Mouse (Mus musculus) c-Kit-positive CD71-positive TER-119-positive erythroid progenitor cells, embryonic 14.5 days (primary cell): ENCODE results near the gene Gabrg3.

Source experiments
- DNase-seq: peaks from one replicate; pipeline ENCODE4 v3.0.0-alpha.2; 2013; ENCODE audit warnings: low spot score

Gene Gabrg3

DNA sequence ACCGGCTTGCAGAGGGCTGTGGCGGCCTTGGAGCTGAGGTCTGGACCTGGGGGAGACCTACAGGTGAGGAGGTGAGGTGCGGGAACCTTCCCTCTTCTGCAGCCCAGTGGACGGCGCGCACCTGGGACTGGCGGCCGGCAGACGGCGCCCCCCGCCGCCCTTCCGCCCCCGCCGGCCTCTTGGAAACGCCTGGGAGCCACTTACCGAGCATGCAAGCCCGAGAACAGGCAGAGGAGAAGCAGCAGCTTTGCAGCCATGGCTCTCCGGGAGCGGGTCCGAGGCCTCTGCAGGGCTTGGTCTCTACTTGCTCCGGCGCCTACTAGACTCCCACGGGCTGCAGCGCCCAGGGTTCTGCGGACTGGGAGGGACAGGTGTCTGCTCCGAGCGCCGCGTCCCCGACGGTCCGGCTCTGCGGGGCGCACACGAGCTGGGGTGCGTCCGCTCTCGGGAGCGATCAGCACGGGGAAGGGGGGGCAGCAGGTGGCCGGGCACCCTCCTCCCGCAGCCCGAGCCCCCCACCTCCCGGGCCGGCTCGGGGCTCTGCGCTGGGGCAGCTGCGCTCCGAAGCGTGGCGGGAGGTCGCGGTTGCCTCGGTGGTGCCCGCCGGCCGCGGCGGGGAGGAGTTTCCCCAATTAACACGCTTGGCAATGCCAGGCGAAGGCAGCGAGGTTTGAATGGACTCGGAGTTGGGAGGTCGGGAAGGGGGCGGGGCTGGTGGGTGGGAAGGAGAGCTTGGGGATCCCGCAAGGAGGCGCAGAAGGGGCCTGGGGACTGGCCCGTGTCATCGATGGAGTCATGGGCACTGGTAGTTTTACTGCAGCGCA, at the start of gene Gabrg3:
Gene Gabrg3 (minus strand): TSS at position 672 of the 824 bp plus-strand sequence.
- no peak for DNase-seq

DNA sequence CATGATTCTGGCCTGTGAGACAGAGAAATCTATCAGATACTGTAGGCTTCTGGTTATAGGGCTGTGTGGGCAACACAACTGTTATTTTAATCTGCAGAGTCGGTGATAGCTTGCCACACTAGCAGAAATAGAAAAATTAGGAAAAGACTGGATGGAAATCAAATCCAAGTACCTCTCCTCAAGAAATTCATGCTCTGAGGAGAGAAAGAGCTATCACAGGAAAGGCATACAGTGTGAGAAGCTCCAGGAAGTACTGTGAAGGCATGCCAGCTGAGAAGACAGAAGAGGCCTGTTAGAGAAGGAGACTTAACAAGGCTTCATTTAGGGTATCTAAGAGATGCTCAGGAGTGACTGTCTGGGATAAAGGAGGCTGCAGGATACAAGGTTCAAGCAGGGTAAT, 35.7 kb upstream of the Gabrg3 start:
- DNase-seq, result no peak

DNA sequence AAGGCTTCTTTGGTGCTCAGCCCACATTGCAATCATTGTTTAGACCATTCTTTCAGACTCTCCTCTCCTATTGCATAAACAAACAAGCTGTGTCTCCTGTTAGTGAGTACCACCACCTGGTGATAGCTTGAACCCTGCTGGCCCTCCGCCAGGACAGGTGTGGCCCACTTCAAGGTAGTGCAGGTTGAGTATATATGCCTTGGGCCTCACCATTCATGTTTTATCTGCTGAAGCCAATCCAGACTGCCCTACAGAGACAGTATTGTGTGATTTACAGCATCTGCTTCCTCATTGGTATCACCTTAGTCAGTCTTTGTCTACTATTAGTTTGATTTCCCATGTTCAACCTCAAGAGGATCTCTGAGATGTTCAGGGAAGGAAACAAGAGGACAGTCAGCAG, 34.1 kb upstream of the Gabrg3 start:
- no peak for DNase-seq

DNA sequence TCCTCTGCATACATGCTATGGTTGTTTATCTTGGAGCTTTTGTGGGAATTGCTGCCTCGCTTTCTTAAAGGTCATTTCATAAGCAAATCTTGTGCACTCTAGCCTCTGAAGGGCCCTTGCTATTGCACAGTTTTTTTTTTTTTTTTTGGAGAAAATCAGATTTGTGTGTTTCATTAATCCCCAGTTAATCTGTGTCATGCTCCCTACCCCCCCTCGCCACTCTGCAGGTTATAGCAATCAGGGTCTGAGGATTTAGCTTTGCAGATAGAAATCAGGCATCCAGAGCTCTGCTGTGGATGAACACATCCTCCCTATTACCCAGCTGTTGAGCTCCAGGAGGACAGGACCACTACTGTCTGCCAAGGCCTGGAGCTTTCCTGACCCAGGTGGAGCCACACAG, 32.4 kb upstream of the Gabrg3 start, which contains the start of gene Gabrb3:
Gene Gabrb3 (plus strand): TSS at position 301 of the 400 bp plus-strand sequence.
- no peak for DNase-seq

DNA sequence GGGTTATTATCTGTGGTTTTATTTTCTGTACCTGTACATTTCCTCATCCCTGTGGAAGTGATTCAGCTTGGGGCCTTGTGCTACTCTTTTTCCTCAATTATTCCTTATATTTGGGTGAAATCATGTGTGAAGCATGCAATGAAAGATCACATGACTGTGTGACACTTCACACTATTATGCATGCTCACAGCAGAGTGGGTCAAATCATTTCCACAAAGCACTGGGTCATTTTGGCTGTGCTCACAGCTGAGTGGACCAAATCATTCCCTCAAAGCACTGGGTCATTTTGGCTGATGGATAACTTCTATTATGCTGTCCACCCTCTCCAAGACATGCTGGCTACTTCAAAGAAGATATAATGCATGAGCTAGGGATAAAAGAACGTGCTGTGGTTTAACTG, 25.9 kb upstream of the Gabrg3 start:
- DNase-seq, result no peak

DNA sequence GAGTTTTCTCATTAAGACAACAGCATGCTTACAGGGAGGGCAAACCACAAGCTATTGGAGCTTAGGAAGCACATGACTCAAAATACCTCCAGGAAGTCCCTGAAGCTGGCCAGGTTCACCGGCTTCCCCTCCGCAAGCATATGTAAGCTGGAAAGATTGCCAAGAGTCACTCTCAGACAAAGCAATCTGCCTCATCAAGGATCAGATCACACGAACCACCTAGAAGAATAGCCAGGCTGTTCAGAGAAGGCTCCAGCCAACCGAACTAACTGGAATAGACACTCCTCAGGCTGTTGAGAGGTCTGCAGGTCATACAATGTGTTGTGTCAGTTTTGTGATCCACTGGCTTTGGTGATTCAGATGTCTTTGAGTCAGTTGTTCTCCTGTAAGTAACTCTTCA, 24.2 kb upstream of the Gabrg3 start:
- no peak for DNase-seq

DNA sequence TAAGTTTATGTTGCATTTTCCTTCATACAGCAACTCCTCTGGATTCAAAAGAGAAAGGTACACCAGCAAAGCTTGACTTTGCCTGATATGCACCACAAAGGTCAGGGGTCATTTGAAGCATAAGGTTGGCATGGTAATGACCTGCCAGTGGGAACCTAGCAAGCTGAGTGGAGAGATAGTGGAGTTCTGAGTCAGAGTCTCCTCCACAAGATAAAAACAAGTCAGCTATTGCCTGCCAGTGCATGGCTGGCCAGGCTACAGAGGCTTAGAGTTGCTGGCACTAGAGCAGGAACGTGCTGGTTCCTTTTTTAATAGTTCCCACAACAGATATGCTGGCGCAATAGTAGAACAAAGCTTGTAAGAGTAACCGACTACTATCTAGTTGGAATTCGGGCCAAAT, 6.6 kb upstream of the Gabrg3 start:
- DNase-seq, result no peak

DNA sequence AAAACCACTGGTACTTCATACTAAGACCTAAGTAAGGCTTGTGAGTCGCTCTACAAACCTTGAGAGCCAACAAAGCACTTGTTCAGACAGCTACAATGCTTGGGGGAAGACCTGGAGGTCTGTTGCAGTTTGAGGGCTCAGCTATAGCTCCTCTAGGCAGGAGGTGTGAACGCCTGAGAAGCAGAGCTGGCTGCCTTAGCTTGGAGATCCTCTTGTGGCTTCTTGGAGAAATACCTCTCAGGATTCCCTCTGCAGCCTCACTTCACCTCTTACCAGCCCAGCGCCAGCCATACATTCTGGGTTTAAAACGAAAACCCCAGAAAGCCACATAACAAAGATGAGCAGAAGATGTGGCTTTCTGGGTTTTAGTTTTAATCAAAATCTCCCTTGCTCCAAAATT, 3.1 kb upstream of the Gabrg3 start:
- no peak for DNase-seq

DNA sequence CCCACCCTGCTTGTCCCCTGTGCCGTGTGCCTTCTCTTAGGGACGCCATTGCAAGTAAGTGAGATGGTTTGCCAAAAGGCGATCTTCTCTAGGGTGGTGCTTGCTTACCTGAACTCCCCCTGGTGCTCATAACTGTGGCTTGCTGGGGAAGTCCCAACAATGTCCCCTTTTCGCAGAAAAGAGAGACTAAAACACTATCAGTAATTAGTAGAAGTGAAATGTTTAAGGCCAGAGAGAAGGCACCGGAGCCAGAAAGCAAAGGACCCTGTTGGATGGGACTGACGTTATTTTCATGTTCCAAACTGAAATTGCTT, 310 bp upstream of the Gabrg3 start:
- no peak for DNase-seq

DNA sequence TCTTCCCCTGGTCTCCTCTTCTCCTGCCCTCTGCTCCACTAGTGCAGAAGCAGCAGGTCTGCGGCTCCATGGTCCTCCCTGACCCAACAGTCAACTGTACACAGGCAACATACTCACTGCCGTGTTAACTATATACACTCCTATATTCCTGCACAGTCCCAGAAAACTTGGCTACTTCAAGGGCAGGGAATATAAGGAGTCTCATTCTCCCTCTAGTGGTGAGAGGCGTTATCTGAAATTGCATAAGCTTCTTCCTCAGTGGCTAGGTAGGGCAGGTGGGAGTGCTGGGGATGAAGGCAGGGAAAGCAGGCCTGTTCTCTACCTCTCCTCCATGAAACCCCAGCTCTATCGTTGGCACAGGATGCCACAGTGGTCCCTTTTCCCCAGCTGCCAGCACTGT, 2.9 kb downstream of the Gabrg3 start:
- no peak for DNase-seq

DNA sequence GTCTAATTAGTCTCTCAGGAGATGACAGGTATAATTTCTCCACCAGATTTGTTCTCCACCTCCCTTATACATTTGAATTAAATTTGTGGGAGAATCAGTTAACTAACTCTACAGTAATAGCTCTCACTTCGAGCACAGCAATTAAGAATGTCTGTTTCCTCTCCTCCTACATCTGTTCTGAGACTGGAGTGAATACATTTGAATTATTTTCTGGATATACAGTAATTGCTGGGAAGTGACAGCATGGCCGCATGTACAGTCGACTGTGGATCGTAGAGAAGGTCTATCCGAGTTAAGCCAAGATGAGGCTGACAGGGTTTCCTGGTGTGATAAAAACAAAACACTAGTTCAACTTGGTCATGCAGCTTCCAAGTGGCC, 21.0 kb downstream of the Gabrg3 start:
- no peak for DNase-seq

DNA sequence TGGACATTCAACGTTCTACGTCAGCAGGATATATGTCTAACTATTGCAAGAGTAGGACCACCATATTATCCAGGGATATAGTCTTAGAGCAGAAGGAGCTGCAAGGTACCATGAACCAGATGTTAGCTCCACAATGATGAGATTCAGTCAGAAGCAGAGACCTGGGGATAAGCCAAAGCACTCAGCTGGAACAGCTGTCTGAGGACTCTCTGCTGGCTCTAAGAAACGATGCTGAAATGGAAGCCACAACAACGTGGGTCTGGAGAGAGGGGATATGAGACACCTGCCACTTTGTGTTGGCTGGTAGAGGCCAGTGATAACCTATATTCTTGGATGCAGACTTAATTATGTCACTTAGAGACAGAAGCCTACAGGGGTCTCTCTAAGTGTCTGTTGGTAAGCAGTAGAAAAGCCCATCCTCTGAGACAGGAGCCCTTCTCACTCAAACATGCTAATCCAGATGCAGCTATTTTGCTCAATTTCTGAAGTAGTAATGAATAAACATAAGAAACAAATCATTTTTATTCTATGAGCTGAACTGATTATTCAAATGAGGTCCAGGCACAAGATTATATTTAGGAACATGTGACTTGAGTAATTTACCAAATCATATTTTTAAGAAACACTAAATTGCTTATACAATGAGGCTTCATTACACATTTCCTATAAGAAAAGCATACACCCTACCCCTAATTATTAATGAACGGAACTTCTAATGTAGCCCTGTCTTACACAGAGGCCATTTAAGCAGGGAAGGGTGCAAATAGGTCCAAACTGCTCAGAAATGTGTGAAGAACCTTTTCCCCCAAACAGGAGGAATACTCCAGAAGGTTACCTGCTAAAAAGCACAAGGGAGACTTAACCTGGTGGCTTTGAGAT, 21.6 kb downstream of the Gabrg3 start:
- no peak for DNase-seq

DNA sequence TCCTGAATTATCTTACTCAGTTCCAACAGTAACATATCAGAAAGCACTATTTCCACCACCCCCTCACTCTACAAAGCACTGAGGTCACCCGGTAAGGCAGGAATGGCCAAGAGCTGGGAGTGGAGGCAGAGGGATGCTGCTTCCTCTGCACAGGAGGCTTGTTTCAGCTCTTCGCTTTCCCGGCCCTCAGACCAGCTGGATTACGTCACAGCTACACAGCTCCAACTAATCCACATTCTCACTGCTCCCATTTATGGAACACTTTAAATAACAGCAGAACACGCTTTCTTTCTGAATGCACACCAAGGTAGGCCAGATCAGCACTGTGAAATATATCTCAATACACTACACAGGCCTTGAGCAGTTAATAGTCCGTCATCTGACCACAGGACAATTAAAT, 23.2 kb downstream of the Gabrg3 start:
- no peak for DNase-seq

DNA sequence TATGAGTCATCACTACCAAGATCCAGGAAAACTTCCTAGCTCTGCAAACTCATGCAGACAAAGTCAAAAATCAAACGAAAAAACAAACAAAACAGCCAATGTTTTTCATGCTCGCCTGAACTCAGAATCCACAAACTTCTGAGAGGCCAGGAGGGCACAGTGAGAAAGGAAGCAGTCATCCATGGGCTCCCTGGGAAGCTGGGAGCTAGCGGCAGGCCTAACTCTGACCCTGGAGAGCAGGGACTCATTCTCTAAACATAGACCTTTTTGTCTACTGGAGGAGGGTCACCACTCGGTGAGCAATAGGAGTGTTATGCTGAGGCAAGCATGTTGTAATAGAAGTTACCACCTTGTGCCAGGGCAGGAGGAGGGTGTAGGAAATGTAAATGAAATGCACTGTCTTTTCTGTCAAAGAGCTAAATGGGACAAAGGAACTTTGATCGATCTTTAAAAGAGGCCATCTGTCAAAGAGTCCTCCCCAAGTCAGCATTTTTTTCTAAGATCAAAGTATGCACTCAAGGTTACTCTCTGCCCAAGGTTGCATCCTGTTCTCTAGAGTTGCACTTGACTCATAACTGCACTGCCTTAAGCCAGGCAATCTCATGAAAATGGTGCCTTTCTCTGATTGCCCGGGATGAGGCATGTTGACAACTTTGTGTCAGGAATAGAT, 29.0 kb downstream of the Gabrg3 start:
- no peak for DNase-seq

DNA sequence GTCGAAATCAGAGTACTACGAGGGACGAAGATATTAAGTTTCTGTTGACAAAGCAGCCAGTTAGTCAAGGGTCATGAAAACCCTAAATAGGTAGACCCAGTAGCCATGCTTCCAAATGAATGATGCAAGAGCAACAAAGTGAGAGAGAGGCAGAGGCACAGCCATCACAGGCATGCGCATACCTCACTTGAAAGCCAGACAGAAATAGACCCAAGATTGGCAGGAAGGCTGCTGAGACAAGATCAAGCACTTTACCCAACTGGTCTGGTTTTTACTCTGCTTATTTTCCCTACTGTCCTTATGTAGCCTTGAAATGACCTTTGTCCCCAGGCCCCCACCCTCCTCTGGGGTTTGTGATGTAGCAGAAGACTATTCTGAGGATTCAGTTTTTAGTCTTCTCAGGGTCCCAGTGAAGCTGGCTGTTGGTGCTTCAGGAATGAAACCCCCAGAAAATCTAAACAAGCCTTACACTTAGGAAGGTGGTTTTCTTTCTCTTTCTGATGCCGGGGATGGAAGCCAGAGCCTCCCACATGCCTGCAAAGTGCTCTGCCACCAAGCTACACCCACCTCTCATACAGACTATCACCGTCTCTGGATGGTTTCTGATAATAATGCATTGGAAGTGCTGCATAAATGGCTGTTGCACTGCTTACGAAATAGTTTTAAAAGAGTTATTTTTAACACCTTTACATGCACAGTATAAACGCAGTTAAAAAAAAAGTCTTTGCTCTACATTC, 30.3 kb downstream of the Gabrg3 start:
- DNase-seq, result no peak

DNA sequence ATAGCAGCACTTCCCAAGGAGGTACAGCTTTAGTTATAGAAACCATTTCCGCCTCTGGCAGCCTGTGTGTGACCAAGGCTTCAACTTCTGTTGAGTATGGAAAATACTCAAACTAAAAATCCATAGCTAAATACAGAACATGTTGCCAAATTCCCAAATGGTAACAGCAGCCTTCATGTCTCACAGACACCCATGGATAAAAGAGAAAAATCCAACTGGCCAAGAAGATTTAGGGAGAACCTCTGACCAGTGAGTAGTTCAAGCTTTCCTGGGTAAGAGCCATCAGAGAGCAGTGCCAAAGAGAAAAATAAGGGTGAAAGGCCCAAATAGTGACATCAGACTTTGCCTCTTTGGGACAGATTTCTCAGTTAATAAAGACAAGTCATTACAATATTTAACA, 38.2 kb downstream of the Gabrg3 start:
- no peak for DNase-seq

DNA sequence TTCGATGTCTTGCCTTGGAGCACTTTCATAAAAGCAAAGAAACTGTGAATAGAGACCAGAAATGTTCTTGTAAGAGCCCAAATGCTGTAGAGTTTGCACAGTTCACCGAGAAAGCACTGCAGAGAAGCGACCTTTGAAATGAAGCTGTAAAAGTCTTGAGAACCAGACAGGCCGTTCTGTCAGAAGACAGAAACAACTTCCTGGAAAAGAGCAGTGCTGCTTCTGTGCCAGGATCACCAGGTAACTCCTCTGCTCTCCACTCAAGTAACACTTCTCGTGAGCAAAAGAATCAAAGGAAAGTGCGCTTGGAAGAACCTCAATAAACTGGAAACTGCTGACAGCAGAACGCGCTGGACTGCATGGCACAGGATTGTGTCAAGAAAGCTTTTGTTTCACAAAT, 45.1 kb downstream of the Gabrg3 start:
- DNase-seq, result no peak

DNA sequence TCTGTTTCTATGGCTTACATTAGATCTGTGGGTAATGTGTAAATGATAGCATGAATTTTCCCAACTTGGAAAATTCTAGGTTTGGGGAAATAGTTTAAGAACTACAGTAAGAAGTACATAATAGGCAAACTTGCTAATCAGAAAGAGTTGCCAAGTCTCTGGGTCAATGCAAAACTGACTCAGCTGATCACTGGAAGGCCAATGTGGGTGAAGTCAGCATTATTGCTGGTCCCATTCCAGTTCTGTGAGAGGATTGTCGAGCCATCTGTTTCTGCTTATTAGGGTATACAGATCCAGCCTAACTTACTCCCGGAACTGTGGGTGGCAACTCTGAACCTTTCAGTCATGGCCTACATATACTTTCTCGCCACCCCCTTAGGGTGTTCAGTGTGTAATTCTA, 55.8 kb downstream of the Gabrg3 start:
- no peak for DNase-seq

DNA sequence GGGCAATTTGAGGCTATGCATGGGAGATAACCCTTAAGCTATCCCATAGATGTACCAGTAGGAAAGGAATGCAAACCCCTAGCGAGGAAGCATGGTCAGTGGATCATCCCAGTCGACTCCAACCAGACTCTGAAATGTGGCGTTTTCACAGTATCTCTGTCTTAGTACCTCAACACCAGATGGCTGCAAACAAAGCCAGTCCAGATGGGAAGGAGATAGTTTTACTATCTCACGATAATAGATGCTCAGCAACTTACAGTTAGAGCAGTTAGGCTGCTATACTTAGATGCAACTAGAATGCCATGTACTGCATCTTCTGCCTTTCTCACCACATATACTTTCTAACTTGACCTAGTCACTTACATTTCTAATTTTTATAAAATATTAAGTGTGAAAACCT, 56.7 kb downstream of the Gabrg3 start:
- no peak for DNase-seq

DNA sequence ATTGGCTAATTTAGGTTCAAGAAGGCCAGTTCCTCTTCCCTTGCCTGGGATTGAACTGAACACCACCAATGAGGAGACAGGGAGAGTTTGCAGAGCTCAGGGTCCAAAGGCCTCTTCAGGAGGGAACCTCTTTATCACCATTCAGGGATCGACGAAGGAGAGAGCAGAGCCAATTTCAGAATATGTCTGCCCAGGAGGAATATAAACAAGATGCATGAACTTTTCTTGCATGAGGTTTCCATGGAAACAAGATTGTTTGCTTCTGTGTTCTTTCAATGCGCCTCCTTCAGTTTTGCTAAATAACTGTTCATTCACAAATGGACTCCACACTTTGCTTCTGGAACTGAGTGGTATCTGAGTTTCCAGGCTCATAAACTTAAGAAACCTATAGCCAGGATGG, 62.5 kb downstream of the Gabrg3 start:
- DNase-seq, result no peak

DNA sequence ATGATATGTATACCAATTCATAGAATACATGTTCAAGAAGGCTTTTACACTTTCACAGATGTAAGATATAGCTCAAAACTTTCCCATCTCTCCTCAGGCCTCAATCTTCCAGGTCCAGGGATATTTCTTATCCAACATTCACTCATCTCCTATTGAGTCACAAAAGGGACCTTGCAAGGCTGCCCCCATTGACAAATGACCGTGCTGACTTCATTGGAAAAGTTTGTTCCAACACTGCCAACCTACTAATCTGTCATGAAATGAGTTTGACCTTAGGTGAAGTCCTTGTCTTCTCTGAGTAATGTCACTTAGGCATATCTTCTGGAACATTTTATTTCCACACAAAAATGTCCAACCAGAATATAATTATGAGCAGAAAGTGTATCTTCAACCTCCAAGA, 64.9 kb downstream of the Gabrg3 start:
- no peak for DNase-seq

DNA sequence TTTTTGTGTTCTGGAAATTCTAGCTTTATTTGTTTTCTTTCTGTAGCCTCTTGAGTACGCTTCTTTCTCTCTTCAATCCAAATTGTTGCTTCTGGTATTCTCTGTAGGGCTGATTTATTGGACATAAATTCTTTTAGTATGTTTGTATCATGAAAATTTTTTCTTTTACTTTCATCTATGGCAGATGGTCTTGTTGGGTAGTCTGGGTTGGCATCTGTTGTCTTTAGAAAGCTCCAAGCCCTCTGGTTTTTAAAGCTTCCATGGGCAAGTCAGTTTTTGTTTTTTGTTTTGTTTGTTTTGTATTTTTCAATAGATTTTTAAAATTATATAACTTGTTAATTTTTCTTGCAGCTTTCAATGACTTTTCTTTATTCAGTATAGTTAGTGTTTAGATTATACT, 72.0 kb downstream of the Gabrg3 start:
- no peak for DNase-seq
